Mouse (Mus musculus): ENCODE data around the gene Gm3259. TPM values are rescaled to one million over a fixed set of nuclear protein-coding genes. Genes with fewer than 3 reads are reported as not detected.
"Not testable (repeated sequence)": the region's sequence is repeated elsewhere in the genome, so short reads cannot be mapped to it uniquely, and the experiment has no call there.

The Gm3259 gene
- not detected in 2 replicates for polyA plus RNA-seq (2014; fragmentation: Nextera tagmentation; extraction: Ambion mirVana)

GRCm38 (mm10) chr5:95305611-95306010 is at the start of gene Gm3259:
Gene Gm3259, plus strand, starts transcription at chr5:95305911.
- not testable (repeated sequence) for H3K27me3 ChIP-seq (ENCODE audit: control insufficient read depth, insufficient read depth, low read length); H3K9ac ChIP-seq (replicated peaks; ENCODE audit: low read length); H3K27ac ChIP-seq (replicated peaks; ENCODE audit: low read depth, low read length); ATAC-seq (ENCODE audit: low FRiP score, low TSS enrichment); DNase-seq; H3K4me3 ChIP-seq (replicated peaks; ENCODE audit: low read depth, low read length); H3K4me2 ChIP-seq (ENCODE audit: low read length); H3K9me3 ChIP-seq (ENCODE audit: control insufficient read depth, low read length); H3K4me1 ChIP-seq (ENCODE audit: control insufficient read depth, insufficient read depth, low read length); H3K36me3 ChIP-seq (ENCODE audit: control insufficient read depth, insufficient read depth, low read length)
- WGBS = 33% methylated on average over 2 of the region's 2 CpGs

- H3K9me3 ChIP-seq (ENCODE audit: control insufficient read depth, low read length); DNase-seq; ATAC-seq (ENCODE audit: low FRiP score, low TSS enrichment); H3K9ac ChIP-seq (replicated peaks; ENCODE audit: low read length); H3K27me3 ChIP-seq (ENCODE audit: control insufficient read depth, insufficient read depth, low read length); H3K36me3 ChIP-seq (ENCODE audit: control insufficient read depth, insufficient read depth, low read length); H3K27ac ChIP-seq (replicated peaks; ENCODE audit: low read depth, low read length); H3K4me1 ChIP-seq (ENCODE audit: control insufficient read depth, insufficient read depth, low read length); H3K4me2 ChIP-seq (ENCODE audit: low read length); H3K4me3 ChIP-seq (replicated peaks; ENCODE audit: low read depth, low read length): not testable (repeated sequence)
- WGBS = no CpG with 5 or more reads among the region's 1 CpGs
These were observed 33.0 kb upstream of the Gm3259 start, which contains the start of gene Gm10424 for GRCm38 (mm10) chr5:95272668-95273067. Gene Gm10424, minus strand, starts transcription at chr5:95272768.

Other genes starting within 250 kb of the Gm3259 start
- gene Gm7942, start 199.0 kb upstream of the Gm3259 start, polyA plus RNA-seq (2014; fragmentation: Nextera tagmentation; extraction: Ambion mirVana) = not detected in 2 replicates
- gene Gm16513, start 123.3 kb upstream of the Gm3259 start, polyA plus RNA-seq (2014; fragmentation: Nextera tagmentation; extraction: Ambion mirVana) = not detected in 2 replicates
- not detected in 2 replicates for gene Gm10424, start 33.1 kb upstream of the Gm3259 start, polyA plus RNA-seq (2014; fragmentation: Nextera tagmentation; extraction: Ambion mirVana)
- gene D5Ertd577e, start 150.9 kb downstream of the Gm3259 start, polyA plus RNA-seq (2014; fragmentation: Nextera tagmentation; extraction: Ambion mirVana) = not detected in 2 replicates
- gene Gm3286, start 204.8 kb downstream of the Gm3259 start, polyA plus RNA-seq (2014; fragmentation: Nextera tagmentation; extraction: Ambion mirVana) = not detected in 2 replicates